Mouse (Mus musculus): ENCODE data around the gene Slc17a7. TPM values are rescaled to one million over a fixed set of nuclear protein-coding genes. Genes with fewer than 3 reads are reported as not detected.

The Slc17a7 gene
- polyA plus RNA-seq, 1 experiment from 2014 or later, result 7.8 TPM

- no peak overlapping the region for H3K27ac ChIP-seq (replicated peaks in 1 of 2; ENCODE audit: control insufficient read depth in 1 of 2, insufficient read depth in 1 of 2, low read depth in 2 of 2, low read length in 2 of 2)
- H3K4me3 ChIP-seq (ENCODE audit: control insufficient read depth in 1 of 2, insufficient read depth in 1 of 2, low read depth in 1 of 2, low read length in 2 of 2), result no peak overlapping the region
- no peaks in the 10 kb centered on the region for H3K36me3 ChIP-seq (ENCODE audit: control insufficient read depth, insufficient read depth, low read length)
- peaks cover 22% of the 10 kb centered on the region for H3K27me3 ChIP-seq (ENCODE audit: control insufficient read depth, insufficient read depth, low read length)
- no peak for ATAC-seq (ENCODE audit: insufficient number of reproducible peaks, insufficient read depth, low FRiP score, low read depth)
- H3K4me1 ChIP-seq (ENCODE audit: control insufficient read depth in 2 of 2, insufficient read depth in 2 of 2, low read length in 2 of 2), result peaks cover 3 to 5% of the 10 kb centered on the region in 2 experiments; a peak in 2 of 4 replicates
- no peak overlapping the region for H3K4me2 ChIP-seq (ENCODE audit: low read length)
- H3K9ac ChIP-seq (ENCODE audit: low read length), result no peak overlapping the region
- 76% methylated on average over 6 of the region's 6 CpGs for WGBS
- H3K9me3 ChIP-seq (ENCODE audit: control insufficient read depth, low read length), result no peaks in the 10 kb centered on the region
Measured at GRCm38 (mm10) chr7:45208260-45208659, 44.5 kb downstream of the Slc17a7 start.

- WGBS, result 42% methylated on average over 10 of the region's 10 CpGs
Measured at GRCm38 (mm10) chr7:45211070-45211469, 47.3 kb downstream of the Slc17a7 start.

GRCm38 (mm10) chr7:45211851-45212251 is 48.1 kb downstream of the Slc17a7 start, which contains the start of gene Dkkl1:
Gene Dkkl1 (minus strand): TSS chr7:45212147.
- H3K4me1 ChIP-seq (ENCODE audit: control insufficient read depth in 2 of 2, insufficient read depth in 2 of 2, low read length in 2 of 2), result peaks cover 8 to 10% of the 10 kb centered on the region in 2 experiments
- H3K9me3 ChIP-seq (ENCODE audit: control insufficient read depth, low read length), result no peaks in the 10 kb centered on the region
- H3K36me3 ChIP-seq (ENCODE audit: control insufficient read depth, insufficient read depth, low read length), result no peaks in the 10 kb centered on the region
- ATAC-seq (ENCODE audit: insufficient number of reproducible peaks, insufficient read depth, low FRiP score, low read depth), result no peak
- H3K9ac ChIP-seq (ENCODE audit: low read length), result no peak within 1 kb of the TSS
- H3K4me3 ChIP-seq (ENCODE audit: control insufficient read depth in 1 of 2, insufficient read depth in 1 of 2, low read depth in 1 of 2, low read length in 2 of 2), result no peak within 1 kb of the TSS
- peak within 1 kb of the TSS; percentile 39 for H3K4me2 ChIP-seq (ENCODE audit: low read length)
- 3% methylated on average over 17 of the region's 17 CpGs for WGBS
- H3K27ac ChIP-seq (replicated peaks in 1 of 2; ENCODE audit: control insufficient read depth in 1 of 2, insufficient read depth in 1 of 2, low read depth in 2 of 2, low read length in 2 of 2), result no peak within 1 kb of the TSS
- H3K27me3 ChIP-seq (ENCODE audit: control insufficient read depth, insufficient read depth, low read length), result peaks cover 22% of the 10 kb centered on the region

More at GRCm38 (mm10) chr7:45211070-45211469, 47.3 kb downstream of the Slc17a7 start:
- no peak overlapping the region for H3K4me3 ChIP-seq (ENCODE audit: control insufficient read depth in 1 of 2, insufficient read depth in 1 of 2, low read depth in 1 of 2, low read length in 2 of 2)
- no peak overlapping the region for H3K4me2 ChIP-seq (ENCODE audit: low read length)
- no peak overlapping the region for H3K27ac ChIP-seq (replicated peaks in 1 of 2; ENCODE audit: control insufficient read depth in 1 of 2, insufficient read depth in 1 of 2, low read depth in 2 of 2, low read length in 2 of 2)
- peaks cover 5 to 6% of the 10 kb centered on the region in 2 experiments for H3K4me1 ChIP-seq (ENCODE audit: control insufficient read depth in 2 of 2, insufficient read depth in 2 of 2, low read length in 2 of 2)
- H3K27me3 ChIP-seq (ENCODE audit: control insufficient read depth, insufficient read depth, low read length), result peaks cover 22% of the 10 kb centered on the region
- ATAC-seq (ENCODE audit: insufficient number of reproducible peaks, insufficient read depth, low FRiP score, low read depth), result no peak
- H3K9me3 ChIP-seq (ENCODE audit: control insufficient read depth, low read length), result no peaks in the 10 kb centered on the region
- no peaks in the 10 kb centered on the region for H3K36me3 ChIP-seq (ENCODE audit: control insufficient read depth, insufficient read depth, low read length)
- H3K9ac ChIP-seq (ENCODE audit: low read length), result no peak overlapping the region

GRCm38 (mm10) chr7:45212356-45212755 is 48.6 kb downstream of the Slc17a7 start:
- Histone ChIP-seq H3K9me3 (ENCODE audit: control insufficient read depth, low read length) (no peaks in the 10 kb centered on the region), H3K4me3 (ENCODE audit: control insufficient read depth in 1 of 2, insufficient read depth in 1 of 2, low read depth in 1 of 2, low read length in 2 of 2) (no peak overlapping the region), H3K27me3 (ENCODE audit: control insufficient read depth, insufficient read depth, low read length) (peaks cover 22% of the 10 kb centered on the region), H3K36me3 (ENCODE audit: control insufficient read depth, insufficient read depth, low read length) (0 out of 2 replicates have a peak, but pooled peaks cover 3% of the 10 kb centered on the region), H3K4me1 (ENCODE audit: control insufficient read depth in 2 of 2, insufficient read depth in 2 of 2, low read length in 2 of 2) (peaks cover 13 to 15% of the 10 kb centered on the region in 2 experiments), H3K4me2 (ENCODE audit: low read length) (no peak overlapping the region), H3K27ac (replicated peaks in 1 of 2; ENCODE audit: control insufficient read depth in 1 of 2, insufficient read depth in 1 of 2, low read depth in 2 of 2, low read length in 2 of 2) (no peak overlapping the region), H3K9ac (ENCODE audit: low read length) (no peak overlapping the region)
- ATAC-seq (ENCODE audit: insufficient number of reproducible peaks, insufficient read depth, low FRiP score, low read depth), result no peak
- WGBS, result 73% methylated on average over 7 of the region's 7 CpGs

GRCm38 (mm10) chr7:45213708-45214107 is 50.0 kb downstream of the Slc17a7 start:
- 64% methylated on average over 5 of the region's 5 CpGs for WGBS
- Histone ChIP-seq H3K4me1 (ENCODE audit: control insufficient read depth in 2 of 2, insufficient read depth in 2 of 2, low read length in 2 of 2) (peaks cover 18 to 21% of the 10 kb centered on the region in 2 experiments), H3K4me3 (ENCODE audit: control insufficient read depth in 1 of 2, insufficient read depth in 1 of 2, low read depth in 1 of 2, low read length in 2 of 2) (no peak overlapping the region), H3K27ac (replicated peaks in 1 of 2; ENCODE audit: control insufficient read depth in 1 of 2, insufficient read depth in 1 of 2, low read depth in 2 of 2, low read length in 2 of 2) (no peak overlapping the region), H3K4me2 (ENCODE audit: low read length) (no peak overlapping the region), H3K27me3 (ENCODE audit: control insufficient read depth, insufficient read depth, low read length) (peaks cover 22% of the 10 kb centered on the region), H3K36me3 (ENCODE audit: control insufficient read depth, insufficient read depth, low read length) (peaks cover 16% of the 10 kb centered on the region), H3K9me3 (ENCODE audit: control insufficient read depth, low read length) (no peaks in the 10 kb centered on the region), H3K9ac (ENCODE audit: low read length) (no peak overlapping the region)
- ATAC-seq (ENCODE audit: insufficient number of reproducible peaks, insufficient read depth, low FRiP score, low read depth), result no peak

GRCm38 (mm10) chr7:45215673-45216441 is 52.1 kb downstream of the Slc17a7 start, which contains the start of gene Tead2:
Gene Tead2 (plus strand): TSS chr7:45215753.
- Histone ChIP-seq H3K27ac (replicated peaks in 1 of 2; ENCODE audit: control insufficient read depth in 1 of 2, insufficient read depth in 1 of 2, low read depth in 2 of 2, low read length in 2 of 2) (peak within 1 kb of the TSS; percentile 94 to 96), H3K36me3 (ENCODE audit: control insufficient read depth, insufficient read depth, low read length) (peaks cover 37% of the 10 kb centered on the region), H3K9me3 (ENCODE audit: control insufficient read depth, low read length) (no peaks in the 10 kb centered on the region), H3K4me2 (ENCODE audit: low read length) (peak within 1 kb of the TSS; percentile 77), H3K4me3 (ENCODE audit: control insufficient read depth in 1 of 2, insufficient read depth in 1 of 2, low read depth in 1 of 2, low read length in 2 of 2) (peak within 1 kb of the TSS; percentile 78 to 98), H3K9ac (ENCODE audit: low read length) (peak within 1 kb of the TSS; percentile 98), H3K4me1 (ENCODE audit: control insufficient read depth in 2 of 2, insufficient read depth in 2 of 2, low read length in 2 of 2) (peaks cover 21 to 24% of the 10 kb centered on the region in 2 experiments), H3K27me3 (ENCODE audit: control insufficient read depth, insufficient read depth, low read length) (peaks cover 13% of the 10 kb centered on the region)
- under 1% methylated on average over 54 of the region's 55 CpGs for WGBS
- peak; percentile 58; the same call in 1 of the 2 replicates for ATAC-seq (ENCODE audit: insufficient number of reproducible peaks, insufficient read depth, low FRiP score, low read depth)

GRCm38 (mm10) chr7:45216442-45217183 is 52.9 kb downstream of the Slc17a7 start:
- H3K4me2 ChIP-seq (ENCODE audit: low read length), result peak overlapping the region; percentile 77
- no peaks in the 10 kb centered on the region for H3K9me3 ChIP-seq (ENCODE audit: control insufficient read depth, low read length)
- peaks cover 45% of the 10 kb centered on the region for H3K36me3 ChIP-seq (ENCODE audit: control insufficient read depth, insufficient read depth, low read length)
- 1% methylated on average over 13 of the region's 13 CpGs for WGBS
- peak overlapping the region; percentile 94 to 96 for H3K27ac ChIP-seq (replicated peaks in 1 of 2; ENCODE audit: control insufficient read depth in 1 of 2, insufficient read depth in 1 of 2, low read depth in 2 of 2, low read length in 2 of 2)
- H3K27me3 ChIP-seq (ENCODE audit: control insufficient read depth, insufficient read depth, low read length), result peaks cover 8% of the 10 kb centered on the region
- peaks cover 21 to 24% of the 10 kb centered on the region in 2 experiments for H3K4me1 ChIP-seq (ENCODE audit: control insufficient read depth in 2 of 2, insufficient read depth in 2 of 2, low read length in 2 of 2)
- peak overlapping the region; percentile 78 to 98 for H3K4me3 ChIP-seq (ENCODE audit: control insufficient read depth in 1 of 2, insufficient read depth in 1 of 2, low read depth in 1 of 2, low read length in 2 of 2)
- ATAC-seq (ENCODE audit: insufficient number of reproducible peaks, insufficient read depth, low FRiP score, low read depth), result peak; percentile 83; the same call in 1 of the 2 replicates
- H3K9ac ChIP-seq (ENCODE audit: low read length), result peak overlapping the region; percentile 98

Measured in heart, embryonic 14.5 days (tissue).